Mouse (Mus musculus) spleen, adult 2 months (tissue): ENCODE results near the gene Cdh4.

Source experiments
- CTCF ChIP-seq: fragments of 200-500 bp; IDR thresholded peaks from 2 replicates; pipeline ENCODE4 v1.5.1; 2011; ENCODE audit warnings: mild to moderate bottlenecking, inconsistent platforms; ENCODE audit not compliant: insufficient read depth, insufficient read length, insufficient replicate concordance; ENCODE audit errors: extremely low read depth
- POLR2A ChIP-seq: fragments of 200-500 bp; IDR thresholded peaks from 2 replicates; pipeline ENCODE4 v1.6.1; 2011; ENCODE audit warnings: low read depth, low read length, inconsistent platforms

DNA sequence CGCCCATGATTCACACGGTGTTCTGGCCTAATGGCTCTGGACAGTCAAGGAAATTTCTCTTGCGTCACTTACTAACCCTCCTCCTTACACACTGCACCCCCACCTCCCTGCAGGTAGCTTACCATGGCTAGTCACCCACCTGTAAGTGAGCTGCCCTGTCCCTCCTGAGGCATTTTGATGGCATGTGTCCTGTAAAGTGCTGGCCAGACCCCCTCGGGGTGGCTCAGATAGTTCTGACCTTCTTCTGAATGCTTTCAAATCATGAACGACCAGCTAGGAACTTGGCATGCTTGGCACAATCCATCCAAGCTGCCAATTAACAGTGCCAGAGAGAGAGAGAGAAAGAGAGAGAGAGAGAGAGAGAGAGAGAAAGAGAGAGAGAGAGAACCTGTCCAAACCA is 368.9 kb downstream of the Cdh4 start:
- TF ChIP-seq POLR2A, result no peak
- TF ChIP-seq CTCF, result no peak
